Mouse (Mus musculus) bone marrow, adult 2 months (tissue): ENCODE data around the gene E2f4.

Experiments used
- CTCF ChIP-seq: fragments of 200-500 bp; IDR thresholded peaks from 2 replicates; pipeline ENCODE4 v1.5.1; 2011; ENCODE audit warnings: low read length, control low read depth; ENCODE audit not compliant: control insufficient read depth, insufficient read depth
- POLR2A ChIP-seq: fragments of 200-500 bp; IDR thresholded peaks from 2 replicates; pipeline ENCODE4 v1.6.1; 2011; ENCODE audit warnings: low read depth, mild to moderate bottlenecking, control low read depth, low read length, borderline replicate concordance; ENCODE audit not compliant: control insufficient read depth

DNA sequence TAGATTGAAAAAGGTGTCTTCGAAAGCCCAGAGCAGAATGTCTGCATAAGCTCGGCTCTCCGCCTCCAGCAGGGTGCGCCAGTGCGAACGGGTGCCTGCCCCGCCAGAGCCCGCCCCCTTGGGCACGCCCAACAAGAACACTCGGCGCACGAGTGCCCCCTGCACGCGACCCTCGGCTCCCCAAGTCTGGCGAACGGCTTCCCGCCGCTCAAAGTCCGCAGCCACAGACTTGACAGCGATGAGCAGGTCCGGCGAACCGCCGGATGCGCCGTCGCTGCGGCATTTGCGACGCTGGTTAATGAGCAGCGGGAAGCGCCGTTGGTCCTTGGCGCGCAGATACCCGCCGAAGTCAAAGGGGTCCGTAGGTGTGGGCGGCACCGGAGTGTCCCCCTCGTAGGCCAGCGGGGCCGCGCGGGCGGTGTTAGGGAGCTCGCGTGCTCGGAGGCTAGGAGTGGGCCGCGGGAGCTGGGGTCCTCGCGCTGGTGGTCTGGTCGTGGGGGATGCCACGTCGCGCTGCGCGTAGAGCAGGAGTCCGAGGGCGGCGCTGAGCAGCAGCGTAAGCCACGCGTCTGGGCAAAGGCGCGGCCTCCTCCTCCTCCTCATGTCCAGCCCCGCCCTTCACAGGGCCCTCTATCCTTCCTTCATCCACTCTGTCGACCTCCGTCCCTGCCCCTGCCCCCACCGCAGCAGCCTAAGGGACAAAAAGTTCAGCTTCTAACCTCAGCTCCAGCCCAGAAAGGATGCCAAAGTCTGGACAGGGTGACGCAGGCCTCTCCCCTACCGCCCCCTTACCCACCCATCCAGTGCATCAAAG is 43.1 kb upstream of the E2f4 start:
- TF ChIP-seq CTCF, result peak; percentile 83
- TF ChIP-seq POLR2A, result no peak; the same call in 1 of the 2 replicates
